Mouse (Mus musculus) spleen, postnatal 14 days (tissue): ENCODE data around the gene Ptbp1.

Experiments
- DNase-seq, 2 experiments: peaks; one replicate each; pipeline ENCODE4 v3.0.0; 2021 to 2022; ENCODE audit warnings: low spot score in 2 of 2

Ptbp1 gene

GRCm38 (mm10) chr10:79853860-79854795, at the start of gene Ptbp1:
Ptbp1 (plus strand) TSS chr10:79854427.
- peak; percentile 98 for DNase-seq

- no peak for DNase-seq
Observed at GRCm38 (mm10) chr10:79805636-79806035, 48.6 kb upstream of the Ptbp1 start.

GRCm38 (mm10) chr10:79806331-79806730, 47.9 kb upstream of the Ptbp1 start:
- DNase-seq = no peak

- no peak for DNase-seq
Observed at GRCm38 (mm10) chr10:79806972-79807371, 47.3 kb upstream of the Ptbp1 start.

GRCm38 (mm10) chr10:79807826-79808225, 46.4 kb upstream of the Ptbp1 start:
- DNase-seq = no peak

GRCm38 (mm10) chr10:79808728-79809127, 45.5 kb upstream of the Ptbp1 start:
- DNase-seq = no peak

GRCm38 (mm10) chr10:79811736-79812637, 42.2 kb upstream of the Ptbp1 start:
- DNase-seq = peak; percentile 66 to 81

GRCm38 (mm10) chr10:79814271-79814842, 39.9 kb upstream of the Ptbp1 start:
- DNase-seq = no peak

GRCm38 (mm10) chr10:79815671-79816494, 38.3 kb upstream of the Ptbp1 start:
- DNase-seq = no peak

- no peak for DNase-seq
Observed at GRCm38 (mm10) chr10:79817111-79817510, 37.1 kb upstream of the Ptbp1 start.

- no peak for DNase-seq
Observed at GRCm38 (mm10) chr10:79818225-79818624, 36.0 kb upstream of the Ptbp1 start.

- DNase-seq = no peak
Observed at GRCm38 (mm10) chr10:79819606-79820005, 34.6 kb upstream of the Ptbp1 start.

GRCm38 (mm10) chr10:79820277-79820676, 34.0 kb upstream of the Ptbp1 start:
- no peak for DNase-seq

GRCm38 (mm10) chr10:79820782-79821181, 33.4 kb upstream of the Ptbp1 start, which contains the start of gene Misp:
Misp (plus strand) TSS chr10:79820989.
- DNase-seq = no peak

GRCm38 (mm10) chr10:79821731-79822130, 32.5 kb upstream of the Ptbp1 start:
- DNase-seq = no peak

- no peak for DNase-seq
Observed at GRCm38 (mm10) chr10:79822372-79822771, 31.9 kb upstream of the Ptbp1 start.

GRCm38 (mm10) chr10:79823011-79823410, 31.2 kb upstream of the Ptbp1 start:
- DNase-seq = no peak

- no peak for DNase-seq
Observed at GRCm38 (mm10) chr10:79824413-79824812, 29.8 kb upstream of the Ptbp1 start.

GRCm38 (mm10) chr10:79831583-79831982, 22.6 kb upstream of the Ptbp1 start:
- no peak for DNase-seq

GRCm38 (mm10) chr10:79832026-79832785, 22.0 kb upstream of the Ptbp1 start:
- no peak for DNase-seq
